Mouse (Mus musculus) kidney, postnatal 36 days (tissue): Measurements from ENCODE around the gene Golm1.
A peak's percentile ranks its signal among the peaks of the same experiment; 100 is the strongest.
"Not testable (repeated sequence)": the region's sequence is repeated elsewhere in the genome, so short reads cannot be mapped to it uniquely, and the experiment has no call there.

Source experiments
- DNase-seq, 2 experiments: peaks; one replicate each; pipeline ENCODE4 v3.0.0; 2021 to 2022; ENCODE audit warnings: mixed read lengths in 2 of 2

Golm1 gene

GRCm38 (mm10) chr13:59642818-59643217 lies 32.8 kb downstream of the Golm1 start:
- no peak for DNase-seq

GRCm38 (mm10) chr13:59640178-59640440 lies 35.5 kb downstream of the Golm1 start:
- no peak for DNase-seq

- no peak for DNase-seq
These were observed 36.0 kb downstream of the Golm1 start for GRCm38 (mm10) chr13:59639368-59640177.

DNA sequence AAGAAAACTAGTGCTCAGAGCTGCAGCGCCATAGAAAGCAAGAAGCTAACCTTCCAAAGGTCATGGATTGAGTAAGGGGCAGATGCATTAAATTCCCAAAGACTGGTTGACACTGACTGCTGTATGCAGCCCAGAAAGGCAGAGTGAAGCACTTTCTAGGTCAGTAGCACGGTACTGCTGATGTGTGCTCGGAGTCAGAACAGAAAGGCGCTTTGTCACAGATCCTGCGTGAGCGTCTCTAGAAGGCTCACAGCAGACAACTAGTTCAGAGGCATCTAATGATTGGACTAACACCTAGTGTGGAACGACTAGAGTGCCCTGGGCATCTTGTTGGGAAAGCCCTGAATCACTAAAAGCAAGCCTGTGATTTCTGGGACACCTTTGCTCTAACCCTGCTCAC lies 37.8 kb downstream of the Golm1 start:
- DNase-seq: no peak

- DNase-seq: peak in 1 of 2 experiments; percentile 27
These were observed 41.0 kb downstream of the Golm1 start for GRCm38 (mm10) chr13:59634637-59635036.

GRCm38 (mm10) chr13:59626739-59627138 lies 48.9 kb downstream of the Golm1 start:
- DNase-seq: no peak

GRCm38 (mm10) chr13:59624903-59625302 lies 50.7 kb downstream of the Golm1 start:
- peak; percentile 36 to 37 for DNase-seq

GRCm38 (mm10) chr13:59624389-59624788 lies 51.2 kb downstream of the Golm1 start:
- DNase-seq: no peak

- no peak for DNase-seq
These were observed 53.7 kb downstream of the Golm1 start for GRCm38 (mm10) chr13:59621643-59622489.

- DNase-seq: no peak
These were observed 57.1 kb downstream of the Golm1 start for GRCm38 (mm10) chr13:59618463-59618862.

DNA sequence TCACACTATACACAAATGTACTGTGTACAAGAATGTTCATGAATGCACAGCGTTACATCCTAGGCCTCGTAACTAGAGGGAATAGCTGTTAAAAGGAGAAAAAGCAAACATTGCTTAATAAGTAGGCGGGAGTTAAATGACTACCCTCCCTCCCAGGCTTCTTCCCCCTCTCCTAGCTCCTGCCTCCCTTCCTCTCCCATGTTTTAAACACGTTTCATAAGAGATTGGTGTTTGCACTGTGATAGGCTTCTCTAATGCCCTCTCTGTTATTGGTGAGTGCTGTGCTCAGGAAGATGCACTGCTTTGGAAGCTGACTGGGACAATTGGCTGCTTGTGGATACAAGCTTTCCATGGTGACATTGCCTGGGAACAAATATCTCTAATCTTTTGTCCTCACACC lies 60.1 kb downstream of the Golm1 start:
- no peak for DNase-seq

DNA sequence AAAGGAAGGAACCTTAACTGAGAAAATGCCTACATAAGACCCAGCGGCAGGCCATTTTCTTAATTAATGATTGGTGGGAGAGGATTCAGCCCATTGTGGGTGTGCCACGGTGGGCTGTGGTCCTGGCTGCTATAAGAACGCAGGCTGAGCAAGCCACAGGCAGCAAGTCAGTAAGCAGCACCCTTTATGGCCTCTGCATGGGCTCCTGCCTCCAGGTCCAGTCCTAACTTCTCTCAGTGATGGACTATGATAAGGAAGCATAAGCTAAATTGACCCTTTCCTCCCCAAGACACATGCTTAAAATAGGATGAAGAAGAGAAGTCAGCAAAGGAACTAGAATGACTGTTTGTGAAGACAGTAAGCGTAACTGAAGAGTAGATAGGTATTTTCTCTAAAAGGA lies 60.5 kb downstream of the Golm1 start:
- DNase-seq: no peak

DNA sequence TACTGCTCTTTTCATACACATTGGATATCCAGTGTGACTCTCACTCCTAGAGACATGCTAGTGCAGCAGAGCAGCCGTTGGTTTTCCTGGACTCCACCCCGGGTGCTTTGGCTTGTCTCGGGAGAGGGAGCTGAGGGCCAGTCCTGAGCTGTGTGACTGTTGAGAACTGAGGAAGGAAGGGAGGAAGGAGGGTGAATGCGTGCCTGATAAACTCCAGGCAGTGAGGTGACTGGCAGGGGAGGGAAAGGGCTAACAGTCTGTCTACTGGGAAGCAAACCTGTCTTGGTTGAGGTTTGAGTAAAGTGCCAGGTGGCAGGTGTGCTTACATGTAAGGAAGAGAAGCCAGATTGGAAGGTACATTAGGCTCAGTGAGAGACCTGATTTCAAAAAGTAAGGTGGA lies 61.7 kb downstream of the Golm1 start:
- DNase-seq: no peak

DNA sequence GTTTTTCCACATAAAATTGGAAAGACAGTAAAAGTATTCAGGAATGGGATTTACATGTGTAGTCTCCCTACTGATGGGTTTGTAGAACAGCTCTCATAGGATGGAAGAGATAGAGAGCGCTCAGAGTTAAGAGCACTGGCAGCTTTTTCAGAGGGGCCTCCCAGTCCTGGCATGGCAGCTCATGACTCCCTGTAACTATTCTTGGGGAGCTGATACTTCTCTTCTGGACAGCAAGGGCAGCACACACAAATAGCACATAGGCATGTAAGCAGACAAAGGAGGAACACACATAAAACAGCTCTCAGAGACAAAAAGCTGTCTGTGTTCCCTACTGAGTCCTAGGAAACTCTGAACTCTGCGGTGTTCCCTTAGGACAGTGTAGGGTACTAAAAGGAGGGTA lies 65.2 kb downstream of the Golm1 start:
- no peak for DNase-seq

- no peak for DNase-seq
These were observed 65.7 kb downstream of the Golm1 start for GRCm38 (mm10) chr13:59609885-59610284.

DNA sequence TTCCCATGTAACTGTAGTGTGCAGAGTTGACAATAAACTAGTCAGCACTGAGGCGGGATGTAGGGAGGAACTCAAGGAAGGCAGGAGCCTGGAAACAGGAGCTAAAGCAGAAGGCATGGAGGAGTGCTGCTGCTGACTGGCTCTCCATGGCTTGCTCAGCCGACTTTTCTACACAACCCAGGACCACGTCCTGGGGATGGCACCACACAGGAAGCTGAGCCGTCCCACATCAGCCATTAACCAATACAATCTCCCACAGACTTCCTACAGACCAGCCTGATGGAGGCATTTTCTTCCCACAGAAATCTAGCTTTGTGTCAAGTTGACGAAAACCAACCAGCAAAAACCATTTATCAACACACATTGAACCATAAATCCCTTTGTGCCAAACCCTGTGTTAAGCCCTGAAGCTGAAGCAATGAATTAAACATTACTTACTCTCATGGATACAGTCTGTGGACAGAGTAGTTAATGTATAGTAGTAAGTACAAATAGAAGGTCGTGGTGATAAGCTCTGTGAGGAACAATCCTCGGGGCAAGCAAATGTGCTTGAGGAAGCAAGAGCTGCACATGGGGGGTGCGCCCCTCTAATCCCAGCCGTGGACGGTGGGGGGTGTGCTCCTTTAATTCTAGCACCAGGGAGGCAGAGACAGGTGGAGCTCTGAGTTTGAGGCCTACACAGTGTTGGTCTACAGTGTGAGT lies 70.2 kb downstream of the Golm1 start:
- no peak for DNase-seq

DNA sequence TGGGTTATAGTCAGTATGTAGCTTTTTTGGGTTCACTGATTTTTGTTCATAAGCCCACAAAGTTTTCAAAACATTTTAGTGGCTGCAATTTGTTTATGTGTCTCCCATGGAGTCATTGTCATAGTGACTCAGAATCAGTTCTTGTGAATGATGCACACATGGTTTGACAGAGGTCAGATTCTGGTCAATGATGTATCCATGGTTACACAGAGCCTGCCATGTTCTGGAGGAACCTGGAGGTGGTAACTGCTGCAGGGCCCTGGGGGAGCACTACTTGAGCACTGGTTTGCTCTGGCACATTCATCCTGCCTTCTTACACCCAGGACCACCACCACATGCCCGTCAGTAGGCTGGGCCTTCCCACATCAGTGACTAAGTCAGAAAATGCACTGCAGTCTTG lies 71.1 kb downstream of the Golm1 start:
- DNase-seq: no peak

GRCm38 (mm10) chr13:59603096-59603495 lies 72.5 kb downstream of the Golm1 start:
- DNase-seq: no peak

- no peak for DNase-seq
These were observed 83.0 kb downstream of the Golm1 start for GRCm38 (mm10) chr13:59592630-59593029.

- not testable (repeated sequence) for DNase-seq
These were observed 83.6 kb downstream of the Golm1 start for GRCm38 (mm10) chr13:59592058-59592457.

DNA sequence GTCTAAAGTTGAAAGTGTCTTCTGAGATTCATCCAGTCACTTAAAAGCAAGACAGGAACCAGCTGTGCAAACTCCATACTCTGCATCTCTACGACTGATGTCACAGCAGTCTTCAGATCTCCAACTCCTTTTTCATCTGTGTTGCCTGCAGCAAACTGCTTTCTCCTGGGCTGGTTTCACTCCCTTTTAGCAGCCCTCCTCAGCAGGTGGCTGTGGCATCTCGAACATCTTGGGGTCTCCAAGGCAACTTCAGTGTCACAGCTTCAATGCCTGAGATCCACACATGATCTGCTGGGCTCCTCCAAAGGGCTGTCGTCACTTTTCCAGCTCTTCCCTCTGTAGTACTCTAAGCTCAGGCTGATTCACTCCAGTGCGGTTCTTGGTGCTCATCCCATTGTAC lies 84.9 kb downstream of the Golm1 start:
- DNase-seq: no peak

DNA sequence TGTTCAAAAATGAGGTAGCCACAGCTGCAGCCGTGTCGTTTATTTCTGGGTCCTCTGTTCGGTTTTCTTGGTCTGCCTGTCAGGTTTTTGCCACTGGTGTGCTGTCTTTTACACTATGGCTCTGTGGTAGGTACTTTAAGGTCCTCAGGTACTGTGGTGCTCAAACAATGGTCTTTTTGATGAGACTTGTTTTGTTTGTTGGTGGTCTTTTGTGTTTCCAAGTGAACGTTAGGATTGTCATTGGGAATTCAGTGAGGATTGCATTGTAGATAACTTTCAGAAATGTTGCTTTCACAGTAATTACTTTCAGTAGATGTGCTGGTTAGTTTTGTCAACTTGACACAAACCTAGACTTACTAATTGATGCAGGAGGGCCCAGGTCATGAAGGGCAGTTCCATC lies 85.9 kb downstream of the Golm1 start:
- DNase-seq: no peak

DNA sequence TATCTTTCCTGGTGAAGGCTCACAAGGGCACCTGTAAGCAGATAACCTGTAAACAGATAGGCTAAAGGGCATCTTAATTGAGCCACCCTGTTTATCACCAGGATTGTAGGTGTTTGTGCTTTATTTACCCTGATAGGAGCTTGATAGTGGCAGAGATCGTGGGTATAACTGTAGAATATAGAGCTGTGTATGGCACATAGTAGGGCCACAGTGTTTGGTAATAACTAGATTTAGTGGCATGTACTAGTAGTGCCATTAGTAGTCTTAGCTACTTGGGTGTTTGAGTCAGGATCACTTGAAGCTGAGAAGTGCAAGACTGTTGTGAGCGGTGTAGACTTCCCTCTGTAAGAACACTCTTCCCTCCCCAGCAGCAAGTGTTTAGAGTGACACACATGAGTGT lies 88.4 kb downstream of the Golm1 start:
- no peak for DNase-seq

GRCm38 (mm10) chr13:59585648-59586005 lies 90.0 kb downstream of the Golm1 start:
- peak in 1 of 2 experiments; percentile 17 for DNase-seq
